Mouse (Mus musculus): ENCODE measurements around the gene Chn1.

The Chn1 gene

GRCm38 (mm10) chr2:73631816-73632215 is 143.3 kb downstream of the Chn1 start:
- no peak for DNase-seq (ENCODE audit: low spot score)

GRCm38 (mm10) chr2:73618486-73619052 is 156.6 kb downstream of the Chn1 start:
- no peak for DNase-seq (ENCODE audit: low spot score)

GRCm38 (mm10) chr2:73616434-73617057 is 158.6 kb downstream of the Chn1 start:
- DNase-seq (ENCODE audit: low spot score) = no peak

GRCm38 (mm10) chr2:73615456-73615855 is 159.7 kb downstream of the Chn1 start:
- DNase-seq (ENCODE audit: low spot score) = no peak

GRCm38 (mm10) chr2:73614303-73614702 is 160.8 kb downstream of the Chn1 start:
- DNase-seq (ENCODE audit: low spot score) = no peak

- DNase-seq (ENCODE audit: low spot score) = no peak
These were observed 162.2 kb downstream of the Chn1 start for GRCm38 (mm10) chr2:73612941-73613340.

GRCm38 (mm10) chr2:73612367-73612914 is 162.7 kb downstream of the Chn1 start:
- no peak for DNase-seq (ENCODE audit: low spot score)

- DNase-seq (ENCODE audit: low spot score) = no peak
These were observed 163.3 kb downstream of the Chn1 start for GRCm38 (mm10) chr2:73611798-73612197.

GRCm38 (mm10) chr2:73609724-73610210 is 165.4 kb downstream of the Chn1 start:
- DNase-seq (ENCODE audit: low spot score) = no peak

- DNase-seq (ENCODE audit: low spot score) = no peak
These were observed 166.0 kb downstream of the Chn1 start for GRCm38 (mm10) chr2:73609067-73609723.

GRCm38 (mm10) chr2:73608391-73608790 is 166.8 kb downstream of the Chn1 start:
- no peak for DNase-seq (ENCODE audit: low spot score)

GRCm38 (mm10) chr2:73607609-73608008 is 167.5 kb downstream of the Chn1 start:
- DNase-seq (ENCODE audit: low spot score) = no peak

- no peak for DNase-seq (ENCODE audit: low spot score)
These were observed 168.0 kb downstream of the Chn1 start for GRCm38 (mm10) chr2:73607146-73607545.

- DNase-seq (ENCODE audit: low spot score) = no peak
These were observed 168.5 kb downstream of the Chn1 start for GRCm38 (mm10) chr2:73606616-73607015.

GRCm38 (mm10) chr2:73605077-73605476 is 170.1 kb downstream of the Chn1 start:
- no peak for DNase-seq (ENCODE audit: low spot score)

- no peak for DNase-seq (ENCODE audit: low spot score)
These were observed 170.6 kb downstream of the Chn1 start for GRCm38 (mm10) chr2:73604579-73604978.

GRCm38 (mm10) chr2:73600650-73601049 is 174.5 kb downstream of the Chn1 start:
- DNase-seq (ENCODE audit: low spot score) = no peak

- no peak for DNase-seq (ENCODE audit: low spot score)
These were observed 177.4 kb downstream of the Chn1 start for GRCm38 (mm10) chr2:73597772-73598171.

GRCm38 (mm10) chr2:73596786-73597185 is 178.4 kb downstream of the Chn1 start:
- no peak for DNase-seq (ENCODE audit: low spot score)

GRCm38 (mm10) chr2:73596326-73596725 is 178.8 kb downstream of the Chn1 start:
- DNase-seq (ENCODE audit: low spot score) = no peak

- no peak for DNase-seq (ENCODE audit: low spot score)
These were observed 182.1 kb downstream of the Chn1 start for GRCm38 (mm10) chr2:73593101-73593439.

- DNase-seq (ENCODE audit: low spot score) = no peak
These were observed 182.7 kb downstream of the Chn1 start for GRCm38 (mm10) chr2:73592231-73593100.
